Mouse (Mus musculus): ENCODE measurements around the gene Adnp.

Adnp gene

DNA sequence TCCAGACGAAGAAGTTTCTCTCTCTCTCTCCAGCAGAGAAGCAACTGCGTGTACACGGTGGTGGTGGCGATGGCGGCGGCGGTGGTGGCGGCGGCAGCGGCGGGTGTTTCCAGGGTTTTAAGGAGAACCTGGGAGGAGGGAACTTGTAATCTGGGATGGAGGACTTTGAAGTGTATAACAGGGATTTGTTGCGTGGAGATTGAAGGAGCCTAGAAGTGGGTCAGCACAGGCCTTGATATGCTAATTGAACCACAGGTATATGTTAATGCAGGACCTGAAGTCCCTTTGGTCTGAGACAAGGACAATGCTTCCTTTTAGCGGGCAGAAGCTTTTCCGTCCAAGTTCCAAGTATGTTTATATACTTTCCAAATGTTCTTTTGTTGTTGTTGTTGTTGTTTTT is 50.6 kb downstream of the Adnp start:
- DNase-seq (ENCODE audit: low spot score) = no peak

GRCm38 (mm10) chr2:168155666-168156065 is 51.2 kb downstream of the Adnp start:
- DNase-seq (ENCODE audit: low spot score) = no peak

DNA sequence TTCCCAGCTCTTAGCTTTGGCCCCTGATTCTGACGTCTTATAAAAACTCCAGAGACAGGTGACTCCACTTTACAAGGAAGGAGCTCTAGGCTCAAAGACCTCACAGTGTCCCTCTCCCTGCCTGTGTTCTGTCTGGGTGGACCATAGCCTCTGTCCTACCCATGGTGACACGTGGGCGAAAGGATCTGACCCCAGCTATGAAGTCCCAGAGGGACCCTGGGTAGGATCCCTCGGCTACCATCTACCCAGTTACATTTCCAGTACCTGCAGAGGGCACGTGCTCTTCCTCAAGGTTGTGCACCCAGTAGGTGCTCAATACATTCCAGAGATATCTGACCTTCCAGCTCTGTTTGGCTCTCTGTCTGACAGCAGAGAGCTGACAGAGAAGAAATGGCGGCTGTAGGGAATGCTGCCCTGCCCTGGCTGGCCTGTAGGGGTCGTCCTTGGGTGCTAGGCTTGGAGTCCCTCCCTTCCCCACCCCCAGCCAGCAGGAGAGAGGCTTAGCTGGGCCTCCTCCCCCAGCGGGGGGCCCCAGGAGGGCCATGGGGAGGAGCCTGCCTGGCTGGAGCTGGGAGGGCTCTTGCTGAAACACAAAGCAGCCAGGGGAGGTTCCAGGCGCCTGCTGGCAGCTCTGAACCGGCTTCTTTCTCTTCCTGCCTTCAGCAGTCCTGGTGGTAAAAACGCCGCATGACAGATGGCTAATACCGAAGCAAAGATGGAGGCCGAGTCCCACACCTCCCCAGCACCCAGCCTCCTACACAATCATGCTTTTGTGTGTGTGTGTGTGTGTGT is 52.6 kb downstream of the Adnp start:
- DNase-seq (ENCODE audit: low spot score) = peak; percentile 72

GRCm38 (mm10) chr2:168149241-168149640 is 57.7 kb downstream of the Adnp start:
- DNase-seq (ENCODE audit: low spot score) = no peak

GRCm38 (mm10) chr2:168147722-168148432 is 59.0 kb downstream of the Adnp start:
- DNase-seq (ENCODE audit: low spot score) = no peak

- DNase-seq (ENCODE audit: low spot score) = no peak
Observed at GRCm38 (mm10) chr2:168145437-168145836, 61.5 kb downstream of the Adnp start.

DNA sequence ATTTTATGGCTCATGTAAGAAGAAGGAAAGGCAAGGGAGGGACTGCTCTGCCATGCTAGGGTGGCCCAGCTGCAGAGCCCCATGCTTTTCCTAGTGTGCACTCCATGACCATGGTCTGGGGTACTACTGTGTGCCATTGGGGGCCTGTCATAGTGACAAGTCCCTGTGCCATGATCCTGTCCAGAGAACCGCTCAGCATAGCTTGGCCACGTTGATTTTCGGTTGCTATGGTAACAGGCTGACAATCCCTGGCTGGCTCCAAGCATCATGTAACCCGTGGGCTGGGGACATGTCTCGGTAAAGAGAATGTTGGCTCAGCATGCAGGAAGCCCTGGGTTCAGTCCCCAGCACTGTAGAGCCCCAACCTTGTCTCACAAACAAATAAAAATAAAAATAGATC is 63.1 kb downstream of the Adnp start:
- no peak for DNase-seq (ENCODE audit: low spot score)

DNA sequence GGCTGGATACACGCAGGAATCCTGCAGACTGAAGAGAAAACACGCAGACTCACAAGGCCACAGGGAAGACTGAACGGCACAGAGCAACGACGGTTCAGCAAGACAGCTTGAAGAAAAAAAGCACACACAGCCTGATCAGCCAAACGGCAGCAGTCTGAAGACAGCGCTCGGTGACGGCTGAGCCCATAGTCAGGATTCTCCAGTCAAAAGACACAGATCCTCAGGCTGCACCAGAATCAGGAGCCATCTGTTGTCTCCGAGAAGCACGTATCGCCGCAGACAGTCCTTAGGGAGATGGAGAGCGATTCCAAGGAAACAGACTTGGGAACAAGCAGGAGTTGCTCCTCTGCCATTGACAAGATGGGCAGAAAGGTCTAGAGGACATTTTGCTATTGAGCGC is 69.8 kb downstream of the Adnp start:
- DNase-seq (ENCODE audit: low spot score) = peak; percentile 43

All from layer of hippocampus, adult 11-12 months (tissue).